Mouse (Mus musculus) layer of hippocampus, adult 8-10 months (tissue): Measurements from ENCODE around the gene Gm20517. TPM values are rescaled to one million over a fixed set of nuclear protein-coding genes. Genes with fewer than 3 reads are reported as not detected.
A peak's percentile ranks its signal among the peaks of the same experiment; 100 is the strongest.

Experiments
- DNase-seq, 2 experiments: peaks; one replicate each; pipeline ENCODE4 v3.0.0; 2022; ENCODE audit warnings: low spot score in 2 of 2
- total RNA-seq, 4 experiments: library from RNA; stranded (reverse); gene quantifications; 2 replicates each; pipeline ENCODE4 v1.2.4; 2022

The Gm20517 gene
- total RNA-seq = 1 to 10 TPM; 4.9 to 8.9 (median 7.0) TPM

DNA sequence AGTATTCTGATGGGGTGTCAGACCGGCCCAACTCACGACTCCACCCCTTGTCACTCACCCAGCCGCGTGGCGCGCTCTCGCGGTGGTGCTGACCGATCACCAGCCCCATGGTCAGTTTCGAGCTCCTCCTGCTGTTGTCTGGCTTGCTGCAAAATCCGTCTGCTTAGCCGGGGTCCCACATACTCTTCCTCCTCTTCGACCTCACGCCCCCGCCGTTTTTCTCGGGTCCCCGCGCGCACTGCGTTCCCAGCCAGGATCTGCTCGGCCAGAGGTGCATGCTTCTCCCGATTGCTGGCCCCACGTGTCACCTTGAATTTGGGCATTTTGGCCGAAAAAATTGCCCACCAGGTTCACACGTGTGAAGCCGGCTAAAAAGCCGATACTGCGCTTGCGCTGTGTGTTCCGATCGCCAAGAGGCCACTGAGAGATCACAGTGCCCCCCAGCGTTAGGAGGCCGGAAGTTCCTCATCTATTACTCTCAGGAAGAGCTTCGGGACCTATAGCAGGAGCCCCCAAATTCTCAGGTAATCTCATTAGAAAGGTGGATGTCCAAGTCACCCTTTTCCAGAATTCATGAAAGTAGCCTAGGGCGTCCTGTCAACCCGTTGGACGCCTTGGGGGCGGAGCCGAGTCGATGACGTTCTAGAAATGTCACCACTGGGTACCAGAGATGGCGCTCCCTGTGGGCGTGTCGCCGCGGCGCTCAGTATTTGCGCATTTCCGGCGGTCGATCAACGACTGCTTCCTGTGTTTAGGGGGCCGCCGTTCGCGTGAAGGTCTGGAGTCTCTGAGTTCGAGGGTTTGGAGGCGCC, at the start of gene Gm20517, which contains the start of the genes Bysl and Med20:
Gm20517 (plus strand) TSS at position 741 of the 812 bp plus-strand sequence.
Bysl (minus strand) TSS at position 644 of the 812 bp plus-strand sequence.
Med20 (plus strand) TSS at position 734 of the 812 bp plus-strand sequence.
- DNase-seq = peak; percentile 95 to 96

DNA sequence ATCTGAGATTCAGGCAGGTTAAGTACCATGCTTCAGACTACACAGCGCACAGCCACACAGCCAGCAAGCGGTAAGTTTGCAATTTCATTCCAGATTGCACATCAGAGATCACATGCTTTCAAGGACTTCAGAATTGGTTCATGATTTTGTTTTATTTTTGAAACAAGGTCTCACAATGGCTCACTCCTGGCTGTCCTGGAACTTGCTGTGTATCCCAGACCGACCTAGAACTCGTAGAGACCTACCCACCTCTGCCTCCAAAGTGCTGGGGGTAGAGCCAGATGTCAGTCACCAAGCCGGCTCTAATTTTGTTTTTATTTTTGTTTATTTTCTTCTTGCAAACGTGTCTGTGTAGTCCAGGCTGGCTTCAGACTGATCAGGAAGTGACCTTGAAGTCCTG, 48.5 kb upstream of the Gm20517 start:
- DNase-seq = no peak

DNA sequence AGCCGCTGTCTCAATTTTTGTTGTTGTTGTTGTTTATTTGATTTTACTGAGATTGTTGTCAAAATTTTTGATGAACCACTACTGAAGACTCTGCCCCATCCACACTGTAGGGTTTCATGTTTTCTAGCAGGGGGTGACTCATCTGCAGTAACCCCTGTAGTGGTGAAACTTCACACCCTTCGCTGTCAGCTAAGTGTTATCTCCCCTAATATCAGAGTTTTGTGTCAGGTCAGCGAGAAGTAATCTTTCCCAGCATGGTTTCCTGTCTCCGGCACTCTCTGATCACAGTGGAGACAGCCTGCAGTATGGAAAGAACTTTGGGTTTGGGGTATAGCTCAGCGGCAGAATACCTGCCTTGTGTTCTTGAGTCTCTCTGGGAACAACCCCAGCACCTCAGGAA, 46.8 kb upstream of the Gm20517 start:
- DNase-seq = no peak

DNA sequence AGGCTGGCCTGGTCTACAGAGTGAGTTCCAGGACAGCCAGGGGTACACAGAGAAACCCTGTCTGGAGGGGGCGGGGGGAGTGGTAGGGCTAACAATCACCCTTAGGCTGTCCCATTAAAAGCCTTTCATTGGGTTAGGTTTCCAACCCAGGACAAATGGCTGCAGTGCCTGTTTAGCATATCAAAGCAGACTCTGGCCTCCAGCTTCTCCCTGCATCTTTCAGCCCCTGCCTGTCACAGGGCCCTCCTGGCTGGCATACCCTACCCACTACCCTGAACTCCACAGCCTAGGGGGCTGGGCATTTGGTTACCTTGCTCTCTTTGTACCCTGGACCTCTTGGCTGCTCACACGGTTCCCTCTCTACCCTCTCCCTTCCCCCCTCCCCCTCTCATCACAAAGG, 45.3 kb upstream of the Gm20517 start:
- DNase-seq = no peak

DNA sequence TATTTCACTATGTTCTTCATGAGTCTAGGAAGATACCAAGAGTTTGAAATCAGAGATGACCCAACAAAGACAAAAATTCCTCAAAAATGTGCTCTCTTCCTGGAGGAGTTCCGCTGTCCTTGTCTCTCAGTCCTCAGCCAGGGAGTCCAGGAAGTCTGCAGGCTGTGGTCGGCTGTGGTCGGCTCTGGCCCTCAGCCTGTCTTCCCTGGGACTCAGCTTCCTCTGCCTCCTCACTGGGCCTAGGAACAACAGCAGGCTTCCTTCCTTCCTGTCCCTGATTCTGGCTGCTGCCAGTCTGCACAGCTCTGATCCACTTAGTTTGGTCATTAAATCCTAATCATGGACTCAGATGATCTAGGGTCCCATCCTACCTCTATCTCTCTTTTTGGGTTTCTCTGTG, 44.1 kb upstream of the Gm20517 start:
- no peak for DNase-seq

DNA sequence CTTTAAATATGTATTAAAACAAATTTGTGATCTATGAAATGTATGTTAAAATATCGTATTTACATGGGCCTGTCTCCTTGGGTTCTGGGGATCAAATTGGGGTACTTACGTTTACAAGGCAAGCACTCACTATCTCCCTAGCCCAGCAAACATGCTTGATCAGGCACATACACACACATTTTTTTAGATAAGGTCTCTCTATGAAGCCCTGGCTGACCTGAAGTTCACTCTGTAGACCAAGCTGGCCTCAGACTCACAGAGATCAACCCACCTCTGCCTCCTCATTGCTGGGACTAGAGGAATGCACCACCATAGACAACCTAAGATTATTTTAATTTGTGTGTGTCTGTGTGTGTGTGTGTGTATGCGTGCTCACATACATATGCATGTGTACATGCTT, 43.0 kb upstream of the Gm20517 start:
- no peak for DNase-seq

DNA sequence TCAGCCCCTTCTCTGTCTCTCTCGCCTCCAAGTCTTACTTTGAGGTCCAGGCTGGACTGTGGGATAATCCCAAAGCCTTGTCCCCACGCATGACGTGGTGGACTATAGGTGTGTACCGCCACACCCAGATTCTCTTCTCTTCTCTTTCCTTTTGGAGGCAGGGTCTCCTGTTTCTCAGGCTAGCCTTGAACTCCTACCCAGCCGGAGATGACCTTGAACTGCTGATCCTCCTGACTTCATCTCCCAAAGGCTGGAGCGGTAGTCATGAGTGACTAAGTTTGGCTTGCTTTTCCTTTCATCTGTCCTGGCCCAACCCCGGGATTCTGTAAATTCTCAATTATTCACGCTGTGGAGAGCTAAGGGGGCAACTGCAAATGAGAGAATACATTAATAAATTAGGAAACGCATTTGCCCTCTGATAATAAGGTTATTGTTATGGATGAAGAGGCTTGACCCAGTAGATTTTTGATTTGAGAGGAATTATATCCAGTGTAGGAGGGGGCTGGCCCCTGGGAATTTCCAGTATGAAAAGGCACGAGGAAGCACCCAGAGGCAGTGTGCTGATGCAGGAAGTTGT, 42.4 kb upstream of the Gm20517 start:
- no peak for DNase-seq

DNA sequence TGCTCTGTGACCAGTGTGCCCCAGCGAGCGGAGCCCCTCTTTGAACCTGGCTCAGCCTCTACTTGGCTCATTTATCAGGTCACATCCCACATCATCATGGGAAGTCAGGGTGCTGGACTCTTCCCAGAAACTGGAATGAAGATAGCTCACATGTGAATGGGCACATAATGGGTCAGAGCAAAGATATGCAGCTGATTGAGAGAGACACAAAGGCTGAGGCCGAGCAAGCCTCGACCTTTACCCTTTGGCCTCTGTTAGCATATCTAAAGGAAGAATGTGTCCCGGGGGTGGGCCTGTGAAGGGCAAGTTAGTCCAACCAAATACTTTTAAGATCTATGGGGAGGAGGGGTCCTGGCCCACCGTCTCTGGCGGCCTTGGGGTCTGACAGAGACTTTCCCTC, 39.8 kb upstream of the Gm20517 start:
- no peak for DNase-seq

DNA sequence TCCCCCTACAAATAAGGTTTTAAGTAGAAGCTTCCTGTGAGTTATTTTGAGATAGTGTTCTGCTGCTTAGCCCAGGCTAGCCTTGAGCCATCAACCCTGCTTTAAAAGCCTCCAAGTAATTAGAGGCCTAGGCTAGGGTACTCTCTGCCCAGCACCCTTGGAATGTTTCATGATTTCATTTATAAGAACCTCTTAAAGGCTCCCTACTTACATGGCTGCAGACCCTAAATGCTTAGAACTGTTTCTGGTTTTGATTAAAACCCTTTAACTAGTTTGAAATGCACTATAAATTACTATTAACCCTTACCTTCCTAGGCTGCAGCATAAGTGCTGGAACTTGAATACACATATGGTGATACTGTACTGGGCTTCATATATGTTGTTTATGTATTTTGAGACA, 39.0 kb upstream of the Gm20517 start:
- DNase-seq = no peak

DNA sequence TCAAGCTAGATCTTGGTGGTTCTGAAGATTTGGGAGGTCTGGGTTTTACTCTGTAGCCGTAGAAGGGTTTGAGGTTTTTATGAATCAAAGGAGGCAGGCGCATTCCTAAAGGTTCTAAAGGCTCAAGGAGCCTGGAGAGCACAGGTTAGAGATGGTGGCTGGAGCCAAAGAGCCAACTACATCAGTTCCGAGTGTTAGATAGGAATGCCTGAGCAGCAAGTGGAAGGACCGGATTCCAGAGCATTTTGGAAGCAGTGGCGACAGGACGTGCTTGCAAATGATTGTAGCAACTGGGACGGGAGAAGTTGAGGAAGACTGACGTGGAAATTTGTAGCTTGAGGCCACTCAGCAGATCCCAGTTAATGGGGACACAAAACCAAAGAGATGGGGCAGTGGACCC, 37.4 kb upstream of the Gm20517 start:
- DNase-seq = no peak

DNA sequence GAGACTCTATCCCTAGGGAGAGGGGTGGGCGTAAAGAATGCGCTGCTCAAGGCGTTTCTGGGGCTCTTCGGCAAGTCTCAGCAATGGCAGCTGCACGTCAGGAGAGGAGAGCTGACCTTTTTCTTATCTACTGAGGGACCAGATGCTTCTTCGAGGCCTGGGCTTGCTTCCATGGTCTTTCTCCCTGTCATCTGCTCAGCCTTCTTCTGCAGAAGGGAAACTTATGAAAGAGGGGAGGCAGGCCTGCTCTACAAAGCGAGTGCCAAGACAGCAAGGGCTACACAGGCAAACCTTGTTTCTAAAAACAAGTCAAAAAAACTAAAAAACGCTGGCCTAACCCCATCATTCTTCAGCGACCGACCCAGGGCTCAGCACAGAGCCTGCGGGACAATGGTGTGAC, 36.6 kb upstream of the Gm20517 start:
- DNase-seq = no peak

DNA sequence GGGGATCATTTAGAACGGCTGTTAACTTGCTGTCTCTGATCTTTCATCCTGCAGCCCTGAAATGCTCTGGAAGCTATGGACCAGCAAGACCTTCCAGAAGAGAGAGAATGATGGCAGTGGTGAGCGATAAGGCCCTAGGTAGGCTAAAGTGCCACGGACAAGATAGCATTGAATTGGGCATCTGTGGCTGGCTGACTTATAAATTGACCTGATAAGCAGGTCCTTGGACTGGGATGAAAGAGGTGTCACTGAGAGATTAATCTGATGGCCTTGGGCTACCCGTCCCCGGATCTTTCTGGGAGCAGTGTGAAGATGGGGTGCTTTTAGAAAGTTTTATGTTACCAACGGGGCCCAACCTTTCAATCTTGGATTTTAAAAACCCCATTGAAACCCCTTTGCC, 32.7 kb upstream of the Gm20517 start:
- DNase-seq = no peak

DNA sequence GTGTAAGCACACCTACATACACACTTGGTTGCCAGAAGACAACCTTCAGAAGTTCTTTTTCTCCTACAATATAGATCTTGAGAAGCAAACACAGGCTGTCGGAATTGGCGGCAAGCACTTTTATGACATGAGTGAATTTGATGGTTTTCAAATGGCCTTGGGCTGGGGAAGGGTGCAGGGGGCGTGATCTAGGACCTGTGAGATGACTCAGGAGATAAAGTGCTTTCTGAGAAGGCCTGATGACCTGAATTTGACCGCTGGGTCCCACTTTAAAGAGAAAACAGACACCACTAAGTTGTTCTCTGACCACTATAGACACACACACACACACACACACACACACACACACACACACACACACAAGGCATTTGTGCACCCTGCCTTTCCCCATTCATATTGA, 30.4 kb upstream of the Gm20517 start:
- DNase-seq = no peak

DNA sequence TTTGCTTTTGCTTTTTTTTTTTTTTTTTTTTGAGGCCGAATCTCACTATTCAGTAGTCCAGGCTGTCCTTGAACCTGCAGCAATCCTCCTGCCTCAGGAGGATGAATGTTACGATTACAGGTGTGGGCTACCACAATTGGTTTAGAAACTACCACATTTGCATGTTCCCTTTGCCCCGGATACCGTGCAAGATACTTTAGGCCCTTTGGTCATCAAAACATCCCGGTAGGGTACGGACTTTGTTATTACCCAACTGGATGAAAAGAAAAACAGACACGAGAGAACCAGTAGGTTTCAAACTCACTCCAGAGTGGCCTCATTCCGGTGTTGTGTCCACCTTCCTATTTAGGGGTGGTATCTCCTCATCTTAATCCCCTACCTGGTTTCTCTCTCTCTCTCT, 22.9 kb upstream of the Gm20517 start:
- DNase-seq = no peak

DNA sequence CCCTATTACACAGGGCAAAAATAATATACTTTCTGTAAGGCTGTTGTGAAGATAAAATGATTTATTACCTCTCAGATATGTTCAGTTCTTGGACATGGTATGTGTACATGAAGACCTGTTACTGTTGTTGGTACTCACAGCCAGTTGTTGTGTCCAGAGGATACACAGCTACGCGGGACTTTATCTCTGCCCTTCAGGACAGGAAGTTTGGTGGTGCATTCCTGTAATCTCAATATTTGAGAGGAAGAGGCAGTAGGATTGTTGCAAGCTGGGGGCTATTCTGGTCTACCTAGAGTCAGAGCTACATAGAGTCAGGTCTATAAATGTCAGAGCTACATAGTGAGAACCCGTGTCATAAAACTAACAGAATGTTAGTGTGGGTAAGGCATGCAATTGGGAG, 20.3 kb upstream of the Gm20517 start:
- DNase-seq = no peak

DNA sequence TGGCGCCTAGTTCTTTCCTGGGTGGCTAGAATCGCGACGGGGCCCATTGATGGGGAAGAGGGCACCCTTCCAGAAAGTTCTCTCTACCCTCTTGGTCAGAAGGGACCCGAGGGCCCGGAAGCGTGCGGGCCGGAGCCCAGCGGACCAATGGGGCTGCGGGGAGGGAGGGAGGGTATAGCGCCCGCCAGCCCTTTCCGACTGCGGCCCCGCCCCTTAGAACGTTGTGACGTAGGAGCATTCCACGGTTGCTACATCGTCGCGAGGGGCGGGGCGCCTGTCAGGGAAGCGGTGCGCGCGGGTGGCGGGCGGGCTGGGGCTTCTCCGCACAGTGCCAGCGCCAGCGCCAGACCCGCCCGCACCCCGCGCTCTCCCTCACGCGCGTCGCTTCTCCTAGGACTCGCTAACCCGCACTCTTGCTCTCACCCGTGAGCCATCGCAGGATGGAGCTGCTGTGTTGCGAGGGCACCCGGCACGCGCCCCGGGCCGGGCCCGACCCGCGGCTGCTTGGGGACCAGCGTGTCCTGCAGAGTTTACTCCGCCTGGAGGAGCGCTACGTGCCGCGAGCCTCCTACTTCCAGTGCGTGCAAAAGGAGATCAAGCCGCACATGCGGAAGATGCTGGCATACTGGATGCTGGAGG, 18.1 kb upstream of the Gm20517 start:
- DNase-seq = peak; percentile 77 to 86

DNA sequence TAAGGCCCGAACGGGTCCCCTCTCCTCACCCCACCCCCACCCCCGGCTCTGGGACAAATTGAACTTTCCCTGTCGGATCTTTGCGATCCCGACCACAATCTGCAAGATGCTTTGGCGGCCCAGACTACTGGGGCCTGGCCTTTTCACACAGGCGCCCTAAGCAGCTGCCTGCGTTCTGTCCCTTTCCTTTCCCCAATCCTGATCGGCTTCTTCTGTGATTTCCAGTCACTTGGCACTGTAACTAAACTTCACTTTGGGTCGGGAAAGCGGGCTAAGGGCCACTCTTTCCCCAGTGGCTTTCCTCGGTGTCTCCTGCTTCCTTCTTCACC, 17.6 kb upstream of the Gm20517 start:
- no peak for DNase-seq

DNA sequence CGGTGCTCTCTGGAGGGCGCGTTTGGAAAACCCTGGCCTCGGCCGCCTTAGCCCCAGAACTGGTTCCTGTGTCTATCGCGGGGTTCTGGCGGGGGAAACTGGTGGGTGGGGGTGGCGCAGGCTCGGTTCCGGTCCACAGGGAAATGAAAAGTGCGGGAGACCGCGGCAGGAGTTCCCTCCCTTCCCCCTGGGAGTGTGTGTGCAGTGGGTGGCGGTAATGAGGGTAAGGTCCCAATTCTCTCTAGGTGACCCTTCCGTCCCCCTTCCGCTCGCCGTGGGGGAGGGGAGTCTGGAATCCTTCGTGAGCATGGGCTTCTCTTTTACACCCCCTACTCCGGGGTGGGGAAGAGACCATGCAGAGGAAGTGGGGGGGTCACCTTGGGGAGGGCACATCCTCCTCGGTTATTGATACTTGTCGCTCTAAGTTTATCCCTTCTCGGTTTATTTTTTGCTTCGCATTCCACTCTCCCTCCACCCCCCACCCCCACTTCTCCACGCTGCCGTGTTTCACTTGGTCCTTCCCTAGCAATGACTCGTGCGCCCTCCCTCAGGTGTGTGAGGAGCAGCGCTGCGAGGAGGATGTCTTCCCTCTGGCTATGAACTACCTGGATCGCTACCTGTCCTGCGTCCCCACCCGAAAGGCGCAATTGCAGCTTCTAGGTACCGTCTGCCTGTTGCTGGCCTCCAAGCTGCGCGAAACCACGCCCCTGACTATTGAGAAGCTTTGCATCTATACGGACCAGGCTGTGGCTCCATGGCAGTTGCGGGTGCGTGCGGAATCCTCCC, 17.0 kb upstream of the Gm20517 start:
- DNase-seq = no peak

DNA sequence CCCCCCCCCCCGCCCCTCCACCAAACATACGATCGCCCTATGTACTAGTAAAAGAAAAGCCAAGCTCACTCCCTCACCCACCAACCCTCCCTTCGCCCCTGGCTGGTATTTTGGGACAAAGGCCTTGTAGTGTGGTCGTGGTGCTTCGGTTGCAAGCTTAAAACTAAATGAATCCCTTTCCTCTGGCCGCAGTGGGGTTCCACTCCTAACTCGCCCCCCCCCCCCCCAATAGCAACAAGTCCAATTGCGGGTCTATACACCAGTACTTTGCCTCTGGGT, 16.5 kb upstream of the Gm20517 start:
- no peak for DNase-seq

DNA sequence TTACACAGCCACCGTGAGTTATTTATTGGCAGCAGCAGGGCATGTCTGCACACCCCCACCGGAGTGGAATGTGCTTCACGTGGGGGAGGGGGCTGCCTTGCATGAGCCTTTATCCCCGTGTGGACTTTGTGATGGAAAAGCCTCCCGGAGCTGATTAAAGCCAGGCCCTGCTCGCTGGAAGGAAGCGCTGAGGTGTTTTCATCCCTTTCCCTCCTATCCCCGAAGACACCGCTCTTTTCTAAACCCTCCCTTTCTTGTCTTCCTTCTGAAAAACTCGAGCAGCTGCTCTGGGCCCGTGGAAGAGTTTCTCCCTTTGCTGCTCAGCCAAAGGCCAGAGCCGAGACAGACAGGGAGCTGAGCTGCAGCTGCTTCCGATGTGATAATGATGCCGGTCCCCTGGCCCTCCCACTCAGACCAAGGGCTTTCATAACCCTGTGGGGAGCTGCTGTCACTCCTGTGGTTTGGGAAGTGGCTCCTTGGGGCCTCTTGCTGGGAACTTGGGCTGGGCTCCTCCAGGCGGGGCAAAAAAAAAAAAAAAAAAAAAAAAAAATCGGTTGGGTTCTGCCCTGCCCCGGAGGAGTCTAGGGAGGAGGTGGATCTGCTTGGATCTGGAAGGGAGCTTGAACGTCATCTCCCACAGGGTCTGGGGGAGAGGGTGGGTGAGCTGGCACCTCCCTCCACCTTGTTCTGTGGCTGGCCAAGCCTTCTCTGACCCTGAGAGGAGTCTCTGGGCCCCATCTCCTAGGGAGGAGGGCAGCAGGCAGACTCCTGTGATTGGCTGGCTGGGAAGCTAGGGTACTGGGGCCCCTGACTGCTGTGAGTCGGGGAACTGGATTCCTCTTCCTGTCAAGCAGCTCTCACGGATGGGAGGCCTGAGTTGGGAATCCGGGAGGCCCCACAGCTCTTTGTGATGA, 15.9 kb upstream of the Gm20517 start:
- DNase-seq = no peak

DNA sequence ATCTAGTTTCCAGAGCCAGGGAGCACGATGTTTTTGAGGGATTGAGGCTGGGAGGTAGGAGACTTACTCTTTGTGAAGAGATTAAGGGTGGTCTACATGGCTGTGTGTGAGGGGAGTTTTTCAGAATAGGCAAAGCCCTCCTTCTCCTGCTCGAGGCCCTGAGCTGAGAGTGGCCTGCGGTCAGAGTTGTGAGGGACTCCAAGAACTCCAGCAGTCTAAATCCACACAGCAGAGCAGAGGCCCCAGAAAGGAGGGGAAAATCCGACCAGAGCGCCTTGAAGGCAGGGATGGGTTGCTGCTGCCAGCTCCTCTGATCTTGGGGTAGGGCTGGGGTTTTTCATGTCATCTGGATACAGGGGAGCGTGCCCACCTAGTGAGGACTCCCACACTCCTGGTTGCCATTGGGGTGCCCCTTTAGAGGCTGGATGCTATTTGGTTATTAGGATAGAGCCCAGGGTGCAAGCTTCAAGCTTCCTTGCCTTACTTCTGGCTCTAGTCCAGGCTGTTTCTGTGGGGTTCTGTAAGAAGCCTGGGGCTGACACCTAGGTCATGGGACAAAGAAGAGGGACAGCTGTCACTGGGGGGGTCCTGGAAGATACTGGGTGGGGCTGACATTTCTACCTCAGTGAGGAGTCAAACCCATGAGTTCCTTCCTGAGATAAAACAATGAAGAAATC, 15.1 kb upstream of the Gm20517 start:
- no peak for DNase-seq
